Mouse (Mus musculus) heart, embryonic 11.5 days (tissue): ENCODE measurements around the gene Zc2hc1c. TPM values are rescaled to one million over a fixed set of nuclear protein-coding genes. Genes with fewer than 3 reads are reported as not detected.
"Not testable (repeated sequence)": the region's sequence is repeated elsewhere in the genome, so short reads cannot be mapped to it uniquely, and the experiment has no call there.

Experiments used
- ATAC-seq: fragments of 200-750 bp; cut with Nextera tagmentation; replicated peaks from 2 replicates; pipeline ENCODE4 v1.8.0; 2017; ENCODE audit warnings: moderate library complexity; ENCODE audit not compliant: insufficient number of reproducible peaks, low FRiP score, low TSS enrichment
- H3K27ac ChIP-seq: fragments of 300-500 bp; sonication (generic); 2 replicates; pipeline ENCODE4 v1.5.1; 2014; ENCODE audit warnings: mild to moderate bottlenecking, low read depth, low read length
- H3K27me3 ChIP-seq: fragments of 300-500 bp; sonication (generic); 2 replicates; pipeline ENCODE4 v1.6.1; 2014; ENCODE audit warnings: mild to moderate bottlenecking, low read length, mixed read lengths; ENCODE audit not compliant: control insufficient read depth, insufficient read depth
- H3K36me3 ChIP-seq: fragments of 300-500 bp; sonication (generic); 2 replicates; pipeline ENCODE4 v1.6.1; 2014; ENCODE audit warnings: mild to moderate bottlenecking, low read length, moderate library complexity, mixed read lengths; ENCODE audit not compliant: control insufficient read depth, insufficient read depth
- H3K4me1 ChIP-seq: fragments of 300-500 bp; sonication (generic); 2 replicates; pipeline ENCODE4 v1.6.1; 2014; ENCODE audit warnings: low read length; ENCODE audit not compliant: control insufficient read depth, insufficient read depth
- H3K4me2 ChIP-seq: fragments of 300-500 bp; sonication (generic); 2 replicates; pipeline ENCODE4 v1.6.1; 2014; ENCODE audit warnings: mild to moderate bottlenecking, moderate library complexity
- H3K4me3 ChIP-seq: fragments of 300-500 bp; sonication (generic); 2 replicates; pipeline ENCODE4 v1.5.1; 2014; ENCODE audit warnings: low read depth, low read length
- H3K9ac ChIP-seq: fragments of 300-500 bp; sonication (generic); 2 replicates; pipeline ENCODE4 v1.6.1; 2014; ENCODE audit warnings: mild to moderate bottlenecking, low read depth, low read length, moderate library complexity
- H3K9me3 ChIP-seq: fragments of 300-500 bp; sonication (generic); replicated peaks from 2 replicates; pipeline ENCODE4 v1.6.1; 2016; ENCODE audit warnings: low read length; ENCODE audit not compliant: control insufficient read depth
- WGBS: fragments of 180-500 bp; shearing (Covaris S2); extraction: QIAGEN DNeasy Blood & Tissue Kit; methylation state at CpG from one replicate; pipeline ENCODE4 v1.1.7; 2014; ENCODE audit not compliant: insufficient replicate concordance; 5-methylcytosine and 5-hydroxymethylcytosine counted together
- polyA plus RNA-seq: library from polyadenylated mRNA; unstranded; fragments of >200 nt; fragmentation: Nextera tagmentation; extraction: Ambion mirVana; gene quantifications from 2 replicates; pipeline ENCODE4 v1.2.1, GENCODE M21; 2014

Zc2hc1c gene
- polyA plus RNA-seq, 1 experiment from 2014 or later, result 0.93 TPM

DNA sequence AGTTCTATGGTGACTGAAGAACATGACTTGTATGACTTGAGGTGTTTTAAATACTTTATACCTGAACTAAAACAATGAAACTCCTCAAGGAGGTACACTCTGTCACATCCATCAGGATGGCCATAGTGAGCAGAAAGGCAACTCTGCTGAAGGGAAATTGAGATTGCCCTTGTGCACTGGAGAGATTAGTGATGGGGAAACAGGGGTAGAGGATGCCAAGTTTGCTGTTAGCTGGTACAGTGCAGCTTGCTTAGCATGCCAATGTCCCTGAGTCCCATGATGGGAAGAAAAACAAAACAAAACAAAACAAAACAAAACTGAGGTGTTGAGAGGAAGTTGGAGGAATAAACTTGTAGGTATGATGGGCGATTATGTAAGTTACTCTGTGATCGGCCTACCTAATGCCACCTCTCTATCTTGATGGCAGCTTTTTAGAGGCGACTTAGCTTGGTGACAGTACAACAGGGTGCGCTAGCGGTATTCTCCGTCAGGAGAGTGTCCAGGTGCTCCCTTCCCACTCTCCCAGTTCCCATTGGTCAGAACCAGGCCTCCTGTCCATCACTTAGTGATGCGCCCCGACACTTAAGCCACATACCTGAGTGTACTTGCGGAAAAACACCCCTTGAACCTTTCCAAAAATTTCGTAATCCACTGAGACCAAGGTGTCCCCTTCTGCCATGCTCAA is 8.9 kb upstream of the Zc2hc1c start:
- H3K4me1 ChIP-seq, result no peaks in the 10 kb centered on the region
- peak overlapping the region; percentile 67 for H3K4me3 ChIP-seq
- H3K27ac ChIP-seq, result peak overlapping the region; percentile 67
- peak overlapping the region; percentile 88 for H3K4me2 ChIP-seq
- H3K9me3 ChIP-seq, result no peaks in the 10 kb centered on the region
- WGBS, result 7% methylated on average over 10 of the region's 10 CpGs
- H3K27me3 ChIP-seq, result no peaks in the 10 kb centered on the region
- peak overlapping the region; percentile 84 for H3K9ac ChIP-seq
- 0 out of 2 replicates have a peak, but pooled peaks have one; percentile 7 for ATAC-seq
- no peaks in the 10 kb centered on the region for H3K36me3 ChIP-seq

DNA sequence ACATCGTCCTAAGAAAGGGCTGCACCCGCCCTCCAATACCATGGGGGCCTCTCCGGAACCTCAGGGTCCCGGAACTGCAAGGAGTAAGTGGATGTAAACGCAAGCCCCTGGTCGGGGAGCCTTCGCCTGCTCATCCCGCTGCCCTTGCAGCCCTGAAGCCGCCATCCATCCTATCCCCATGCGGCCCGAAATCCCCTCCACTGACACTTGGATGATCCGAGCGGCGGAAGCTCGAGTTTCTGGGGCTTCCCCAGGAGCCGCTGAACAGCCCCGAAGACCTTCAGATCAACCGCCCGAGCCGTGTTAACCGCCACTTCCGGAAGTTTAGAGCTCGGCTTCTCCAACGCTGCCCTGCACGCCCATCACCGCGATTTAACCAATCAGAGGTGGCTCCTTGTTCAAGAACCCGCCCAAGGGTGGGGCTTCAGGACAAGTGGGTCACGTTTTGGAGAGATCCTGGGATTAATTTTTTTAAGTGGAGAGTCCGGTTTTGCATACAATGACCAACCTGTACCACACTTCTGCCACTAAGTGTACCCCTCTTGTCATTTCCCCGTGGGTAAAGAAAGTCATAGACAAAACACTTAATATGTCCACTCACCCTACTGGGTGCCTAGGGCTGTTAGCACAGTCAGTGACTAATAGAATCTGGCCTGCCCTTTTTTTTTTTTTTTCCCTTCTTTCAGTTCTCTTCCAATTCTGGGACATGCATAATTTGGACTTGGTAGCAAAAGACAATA is 8.1 kb upstream of the Zc2hc1c start:
- peak; percentile 92 for ATAC-seq
- peak overlapping the region; percentile 67 for H3K27ac ChIP-seq
- under 1% methylated on average over 31 of the region's 31 CpGs for WGBS

DNA sequence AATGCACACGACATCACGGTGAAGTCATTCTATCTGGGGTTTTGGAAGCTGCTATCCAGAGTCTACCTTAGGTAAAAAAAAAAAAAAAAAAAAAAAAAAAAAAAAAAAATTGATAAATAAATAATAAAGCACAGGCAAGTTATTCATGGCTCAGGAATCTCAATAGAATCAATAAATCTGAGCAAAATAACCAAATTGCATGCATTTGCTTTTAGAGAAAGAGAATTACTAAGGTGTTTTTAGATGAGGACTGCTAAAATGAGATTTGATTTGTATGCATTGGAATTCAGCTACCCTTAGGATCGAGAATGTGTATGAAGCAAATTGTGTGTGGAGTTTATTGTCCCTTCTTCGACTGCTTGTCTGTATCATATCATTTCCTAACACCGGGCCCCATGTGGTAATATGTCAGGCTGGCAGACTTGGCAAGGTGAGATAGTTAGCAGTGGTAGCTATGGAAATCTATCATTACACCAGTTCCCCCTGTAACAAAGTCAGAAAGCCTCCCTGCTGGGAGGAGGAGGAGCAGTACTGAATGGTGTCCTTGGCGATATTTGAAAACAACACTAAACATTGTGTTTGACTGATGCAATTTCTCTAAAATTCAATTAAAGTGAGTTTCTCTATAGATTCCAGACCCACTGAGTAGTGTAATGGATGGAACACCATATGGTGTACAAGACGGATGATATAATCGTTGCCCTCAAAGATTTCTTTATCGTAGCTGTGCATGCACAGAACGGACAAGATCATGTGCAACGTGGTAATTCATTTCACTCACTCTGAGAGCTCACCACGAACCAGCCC is 7.3 kb upstream of the Zc2hc1c start:
- H3K4me2 ChIP-seq, result peak overlapping the region; percentile 88
- H3K9ac ChIP-seq, result no peak overlapping the region
- 63% methylated on average over 12 of the region's 12 CpGs for WGBS
- H3K36me3 ChIP-seq, result no peaks in the 10 kb centered on the region
- H3K4me3 ChIP-seq, result peak overlapping the region; percentile 67
- no peaks in the 10 kb centered on the region for H3K27me3 ChIP-seq
- no peak overlapping the region for H3K27ac ChIP-seq
- no peaks in the 10 kb centered on the region for H3K9me3 ChIP-seq
- ATAC-seq, result no peak
- no peaks in the 10 kb centered on the region for H3K4me1 ChIP-seq

More for the DNA sequence above, 8.1 kb upstream of the Zc2hc1c start:
- peak overlapping the region; percentile 84 for H3K9ac ChIP-seq
- H3K4me3 ChIP-seq, result peak overlapping the region; percentile 67
- peak overlapping the region; percentile 88 for H3K4me2 ChIP-seq
- H3K9me3 ChIP-seq, result no peaks in the 10 kb centered on the region
- H3K36me3 ChIP-seq, result no peaks in the 10 kb centered on the region
- H3K27me3 ChIP-seq, result no peaks in the 10 kb centered on the region
- no peaks in the 10 kb centered on the region for H3K4me1 ChIP-seq

GRCm38 (mm10) chr12:85281756-85282155 is 6.6 kb upstream of the Zc2hc1c start:
- H3K9me3 ChIP-seq, H3K9ac ChIP-seq, H3K36me3 ChIP-seq, H3K4me3 ChIP-seq, H3K27ac ChIP-seq, H3K4me1 ChIP-seq, H3K27me3 ChIP-seq, H3K4me2 ChIP-seq, ATAC-seq: not testable (repeated sequence)
- 91% methylated on average over 1 of the region's 4 CpGs for WGBS

GRCm38 (mm10) chr12:85284331-85284730 is 4.1 kb upstream of the Zc2hc1c start:
- WGBS, result 67% methylated on average over 8 of the region's 8 CpGs

GRCm38 (mm10) chr12:85284996-85285395 is 3.4 kb upstream of the Zc2hc1c start:
- 81% methylated on average over 4 of the region's 4 CpGs for WGBS

More at GRCm38 (mm10) chr12:85284331-85284730, 4.1 kb upstream of the Zc2hc1c start:
- no peaks in the 10 kb centered on the region for H3K9me3 ChIP-seq
- 0 out of 2 replicates have a peak, but pooled peaks cover 8% of the 10 kb centered on the region for H3K4me1 ChIP-seq
- 0 out of 2 replicates have a peak, but pooled peaks cover under 1% of the 10 kb centered on the region for H3K27me3 ChIP-seq
- no peak overlapping the region for H3K9ac ChIP-seq
- no peak for ATAC-seq
- no peak overlapping the region for H3K4me3 ChIP-seq
- no peaks in the 10 kb centered on the region for H3K36me3 ChIP-seq
- H3K27ac ChIP-seq, result no peak overlapping the region
- H3K4me2 ChIP-seq, result no peak overlapping the region

DNA sequence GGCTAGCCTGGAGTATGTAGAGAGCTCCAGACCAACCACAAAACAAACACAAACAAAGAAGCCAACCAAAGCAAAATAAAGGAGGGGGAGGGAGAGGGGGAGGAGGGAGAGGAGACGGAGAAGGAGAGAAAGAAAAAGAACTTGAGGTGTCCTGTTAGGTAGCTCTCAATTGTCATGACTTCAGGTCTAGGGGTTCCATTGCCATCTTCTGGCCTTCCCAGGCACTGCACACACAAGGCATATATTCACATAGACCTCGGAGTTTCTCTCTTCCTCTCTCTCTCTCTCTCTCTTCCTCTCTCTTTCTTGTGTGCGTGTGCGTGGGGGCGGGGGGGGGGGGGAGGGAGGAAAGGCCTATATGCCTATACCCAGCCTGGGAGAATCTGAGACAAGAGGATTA is 1.4 kb upstream of the Zc2hc1c start:
- whole genome bisulfite sequencing, result 34% methylated on average over 3 of the region's 5 CpGs
- Histone ChIP-seq H3K4me3 (no peak overlapping the region), H3K4me2 (no peak overlapping the region), H3K27ac (no peak overlapping the region), H3K4me1 (0 out of 2 replicates have a peak, but pooled peaks cover 8% of the 10 kb centered on the region), H3K36me3 (no peaks in the 10 kb centered on the region), H3K9ac (no peak overlapping the region), H3K27me3 (peaks cover 5% of the 10 kb centered on the region), H3K9me3 (no peaks in the 10 kb centered on the region)
- ATAC-seq, result no peak

More at GRCm38 (mm10) chr12:85284996-85285395, 3.4 kb upstream of the Zc2hc1c start:
- H3K4me1 ChIP-seq, result 0 out of 2 replicates have a peak, but pooled peaks cover 8% of the 10 kb centered on the region
- H3K36me3 ChIP-seq, result no peaks in the 10 kb centered on the region
- H3K27me3 ChIP-seq, result peaks cover 4% of the 10 kb centered on the region; the same call in 1 of the 2 replicates
- H3K9ac ChIP-seq, result no peak overlapping the region
- ATAC-seq, result no peak
- H3K4me2 ChIP-seq, result no peak overlapping the region
- H3K9me3 ChIP-seq, result no peaks in the 10 kb centered on the region
- H3K27ac ChIP-seq, result no peak overlapping the region
- H3K4me3 ChIP-seq, result no peak overlapping the region

GRCm38 (mm10) chr12:85287809-85288485 is 444 bp upstream of the Zc2hc1c start, which contains the start of gene Acyp1:
Gene Acyp1, minus strand, starts transcription at chr12:85288438.
- Histone ChIP-seq H3K4me3 (peak within 1 kb of the TSS; percentile 58), H3K9ac (peak within 1 kb of the TSS; percentile 76), H3K27ac (no peak within 1 kb of the TSS), H3K4me1 (peaks cover 11% of the 10 kb centered on the region; the same call in 1 of the 2 replicates), H3K36me3 (no peaks in the 10 kb centered on the region), H3K9me3 (no peaks in the 10 kb centered on the region), H3K4me2 (peak within 1 kb of the TSS; percentile 87), H3K27me3 (peaks cover 5% of the 10 kb centered on the region)
- peak; percentile 42; the same call in 1 of the 2 replicates for ATAC-seq
- 8% methylated on average over 21 of the region's 21 CpGs for WGBS
